10 mouse cellular contexts compared by ENCODE assay signal in the genomic region with DNA sequence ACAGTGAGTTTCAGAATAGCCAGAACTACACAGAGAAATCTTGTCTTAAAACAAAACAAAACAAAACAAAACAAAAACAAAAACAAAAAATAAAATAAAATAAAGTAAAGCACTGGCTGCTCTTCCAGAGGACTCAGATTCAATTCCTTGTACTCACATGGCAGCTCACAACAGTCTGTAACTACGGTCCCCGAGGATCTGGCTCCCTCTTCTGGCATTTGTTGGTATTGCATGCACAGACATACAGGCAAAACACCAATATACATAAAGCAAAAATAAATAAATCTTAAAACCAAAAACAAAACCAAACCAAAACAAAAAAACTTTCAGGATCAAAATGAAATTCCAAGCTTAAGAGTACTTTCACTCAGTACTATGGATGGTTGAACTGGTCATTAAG. TPM values are rescaled to one million over a fixed set of nuclear protein-coding genes. Genes with fewer than 3 reads are reported as not detected.
DNase-seq lines count a peak whose midpoint lies in the region; ATAC-seq and TF ChIP-seq lines count a peak whose summit lies in the region.
"Had no signal": no experiment of that assay in that cellular context is flagged by ENCODE, and none has a peak within 500 bp of the region (broad histone marks: within the 10 kb centered on the region; RNA-seq: fewer than 3 reads in every experiment).

No protein-coding gene starts in this region.

- TF ChIP-seq CTCF in ES-Bruce4 (IDR thresholded peaks at IDR 0.05; ENCODE audit: low read depth, low read length), result peak; percentile 27

- peak; percentile 5 to 44 for DNase-seq in heart, postnatal 14 days
- DNase-seq in 3T3-L1 (ENCODE audit: low read depth, low spot score), result peak; percentile 58
- DNase-seq in cerebellum, postnatal 10 days, result peak; percentile 66 to 71
- DNase-seq in kidney, postnatal 25 days, result peak; percentile 31 to 63
- peak; percentile 4 to 27 for DNase-seq in natural killer cell, adult 2 months (ENCODE audit: low spot score in 2 of 2)
- no peak for DNase-seq in yolk sac, embryonic 10.5 days (ENCODE audit: low spot score)
- DNase-seq: liver, embryonic 13.5 days had no signal

- ATAC-seq in heart, embryonic 12.5 days (ENCODE audit: insufficient number of reproducible peaks, low FRiP score), result no peak

- H3K27me3 ChIP-seq in heart, embryonic 12.5 days (replicated peaks), result no peaks in the 10 kb centered on the region
- H3K27me3 ChIP-seq in ES-Bruce4 (ENCODE audit: control insufficient read depth, insufficient read depth, low read length, poor library complexity, severe bottlenecking), result no peaks in the 10 kb centered on the region
- H3K27me3 ChIP-seq: liver, embryonic 13.5 days had no signal

- H3K9me3 ChIP-seq in heart, embryonic 12.5 days (replicated peaks), result no peaks in the 10 kb centered on the region
- no peaks in the 10 kb centered on the region for H3K9me3 ChIP-seq in ES-Bruce4 (replicated peaks; ENCODE audit: control insufficient read depth, insufficient read depth, low read length, poor library complexity, severe bottlenecking)
- H3K9me3 ChIP-seq: liver, embryonic 13.5 days had no signal

- H3K4me1 ChIP-seq in heart, embryonic 12.5 days (replicated peaks), result no peaks in the 10 kb centered on the region
- H3K4me1 ChIP-seq in ES-Bruce4 (ENCODE audit: control insufficient read depth, insufficient read depth, low read length), result no peaks in the 10 kb centered on the region
- H3K4me1 ChIP-seq: liver, embryonic 13.5 days had no signal

- H3K9ac ChIP-seq in heart, embryonic 12.5 days, result no peak overlapping the region
- no peak overlapping the region for H3K9ac ChIP-seq in ES-Bruce4 (ENCODE audit: low read depth, poor library complexity, severe bottlenecking)
- H3K9ac ChIP-seq: liver, embryonic 13.5 days had no signal

- no peak overlapping the region for H3K4me2 ChIP-seq in heart, embryonic 12.5 days
- H3K4me2 ChIP-seq: liver, embryonic 13.5 days had no signal

- H3K27ac ChIP-seq in heart, embryonic 12.5 days (ENCODE audit: poor library complexity, severe bottlenecking), result no peak overlapping the region
- no peak overlapping the region for H3K27ac ChIP-seq in ES-Bruce4 (ENCODE audit: insufficient read depth, low read length)
- H3K27ac ChIP-seq: liver, embryonic 13.5 days had no signal

- no peak for TF ChIP-seq EP300 in ES-Bruce4 (IDR thresholded peaks at IDR 0.05; ENCODE audit: insufficient read depth, low read depth, low read length)

- H3K4me3 ChIP-seq in heart, embryonic 12.5 days, result no peak overlapping the region
- H3K4me3 ChIP-seq in ES-Bruce4 (ENCODE audit: low read depth, low read length), result no peak overlapping the region
- H3K4me3 ChIP-seq: erythroblast, embryonic 14.5 days; liver, embryonic 13.5 days had no signal

- no peak for TF ChIP-seq POLR2A in ES-Bruce4 (IDR thresholded peaks at IDR 0.05; ENCODE audit: insufficient read depth, low read length)

- intact Hi-C loops in heart, postnatal 14 days (cut with DNase I), result no loop called here

- 20% methylated on average over 2 of the region's 2 CpGs for WGBS in heart, embryonic 12.5 days

- no peaks in the 10 kb centered on the region for H3K36me3 ChIP-seq in heart, embryonic 12.5 days
- H3K36me3 ChIP-seq in ES-Bruce4 (ENCODE audit: control insufficient read depth, insufficient read depth, low read length, poor library complexity, severe bottlenecking), result no peaks in the 10 kb centered on the region
- H3K36me3 ChIP-seq: liver, embryonic 13.5 days had no signal

RNA-seq across cellular contexts. Expression of gene Prdx4, which starts 36.0 kb away (rescaled TPM):
- total RNA-seq in heart, postnatal 14 days (2021), result 10 to 100 TPM; 32.1 to 34.6 TPM
- polyA plus RNA-seq in heart, embryonic 12.5 days (2016; fragmentation: Nextera tagmentation; extraction: Ambion mirVana), result 286 and 294 TPM in 2 replicates
- polyA plus RNA-seq in ES-Bruce4 (2011; ENCODE audit: insufficient read depth, insufficient read length, low read depth, missing spikeins), result 82.8 and 97.0 TPM in 2 replicates
